Mouse (Mus musculus) cortical plate, adult 2 months (tissue): ENCODE measurements at regions not wholly inside any gene's neighbourhood (a gene's known extent, or its start where the extent isn't known, plus 50 kb on each side); places are given as distances from the start of the nearest gene placed in this dataset.

Source experiments
- H3K27ac ChIP-seq: fragments of 200-500 bp; 2 replicates; pipeline ENCODE4 v1.5.1; 2012; ENCODE audit warnings: low read length, control low read depth, inconsistent platforms; ENCODE audit not compliant: insufficient read depth
- H3K4me1 ChIP-seq: fragments of 200-500 bp; 2 replicates; pipeline ENCODE4 v1.6.1; 2011; ENCODE audit warnings: low read length; ENCODE audit not compliant: control insufficient read depth, insufficient read depth
- H3K4me3 ChIP-seq: fragments of 200-500 bp; 2 replicates; pipeline ENCODE4 v1.5.1; 2011; ENCODE audit warnings: mild to moderate bottlenecking, low read length, control low read depth; ENCODE audit not compliant: insufficient read depth
- CTCF ChIP-seq: fragments of 200-500 bp; IDR thresholded peaks from 2 replicates; pipeline ENCODE4 v1.5.1; 2011; ENCODE audit warnings: mild to moderate bottlenecking, control low read depth, low read length; ENCODE audit not compliant: insufficient read depth; ENCODE audit errors: extremely low read depth
- POLR2A ChIP-seq: fragments of 200-500 bp; IDR thresholded peaks from 2 replicates; pipeline ENCODE4 v1.6.1; 2011; ENCODE audit warnings: mild to moderate bottlenecking, low read length, control low read depth; ENCODE audit not compliant: insufficient read depth; ENCODE audit errors: extremely low read depth

GRCm38 (mm10) chr17:48802673-48803072 lies 129.5 kb upstream of the Lrfn2 start:
- TF ChIP-seq POLR2A (no peak), CTCF (no peak)
- Histone ChIP-seq H3K4me1 (peaks cover 1% of the 10 kb centered on the region; the same call in 1 of the 2 replicates), H3K27ac (no peak overlapping the region), H3K4me3 (no peak overlapping the region)

- no peaks in the 10 kb centered on the region for H3K4me1 ChIP-seq
- no peak overlapping the region for H3K4me3 ChIP-seq
- TF ChIP-seq CTCF (no peak), POLR2A (no peak)
- H3K27ac ChIP-seq = no peak overlapping the region
Measured at GRCm38 (mm10) chr17:48807905-48808304, 124.3 kb upstream of the Lrfn2 start.

- no peak for TF ChIP-seq CTCF
- TF ChIP-seq POLR2A = no peak
Measured at GRCm38 (mm10) chr17:48814753-48815504, 117.2 kb upstream of the Lrfn2 start.

GRCm38 (mm10) chr17:48816588-48817324 lies 115.4 kb upstream of the Lrfn2 start:
- no peak for TF ChIP-seq POLR2A
- no peak for TF ChIP-seq CTCF
- Histone ChIP-seq H3K4me1 (peaks cover 1% of the 10 kb centered on the region; the same call in 1 of the 2 replicates), H3K4me3 (no peak overlapping the region), H3K27ac (no peak overlapping the region)

More at GRCm38 (mm10) chr17:48814753-48815504, 117.2 kb upstream of the Lrfn2 start:
- Histone ChIP-seq H3K27ac (no peak overlapping the region), H3K4me3 (no peak overlapping the region), H3K4me1 (peaks cover 1% of the 10 kb centered on the region; the same call in 1 of the 2 replicates)

- H3K4me3 ChIP-seq = no peak overlapping the region
- TF ChIP-seq POLR2A = no peak
- no peak for TF ChIP-seq CTCF
- peaks cover 1% of the 10 kb centered on the region; the same call in 1 of the 2 replicates for H3K4me1 ChIP-seq
- H3K27ac ChIP-seq = no peak overlapping the region
Measured at GRCm38 (mm10) chr17:48817551-48817950, 114.6 kb upstream of the Lrfn2 start.

GRCm38 (mm10) chr17:48819703-48820102 lies 112.5 kb upstream of the Lrfn2 start:
- TF ChIP-seq POLR2A (no peak), CTCF (no peak)
- no peak overlapping the region for H3K4me3 ChIP-seq
- H3K27ac ChIP-seq = no peak overlapping the region
- H3K4me1 ChIP-seq = peaks cover 1% of the 10 kb centered on the region; the same call in 1 of the 2 replicates

- Histone ChIP-seq H3K27ac (no peak overlapping the region), H3K4me1 (peaks cover 1% of the 10 kb centered on the region; the same call in 1 of the 2 replicates), H3K4me3 (no peak overlapping the region)
- TF ChIP-seq POLR2A (no peak), CTCF (no peak)
Measured at GRCm38 (mm10) chr17:48822101-48822876, 109.9 kb upstream of the Lrfn2 start.

GRCm38 (mm10) chr17:48823921-48824320 lies 108.3 kb upstream of the Lrfn2 start:
- H3K4me3 ChIP-seq = no peak overlapping the region
- H3K4me1 ChIP-seq = no peaks in the 10 kb centered on the region
- no peak for TF ChIP-seq POLR2A
- no peak for TF ChIP-seq CTCF
- H3K27ac ChIP-seq = no peak overlapping the region

- no peaks in the 10 kb centered on the region for H3K4me1 ChIP-seq
- TF ChIP-seq CTCF (no peak), POLR2A (no peak)
- H3K4me3 ChIP-seq = no peak overlapping the region
- no peak overlapping the region for H3K27ac ChIP-seq
Measured at GRCm38 (mm10) chr17:48825212-48825913, 106.8 kb upstream of the Lrfn2 start.
